Mouse (Mus musculus) bone marrow, adult 2 months (tissue): ENCODE data around the gene Palld. TPM values are rescaled to one million over a fixed set of nuclear protein-coding genes. Genes with fewer than 3 reads are reported as not detected.

Experiments used
- H3K27ac ChIP-seq: fragments of 200-500 bp; 2 replicates; pipeline ENCODE4 v1.5.1; 2012; ENCODE audit warnings: low read depth, mild to moderate bottlenecking, control low read depth, inconsistent platforms, low read length; ENCODE audit not compliant: control insufficient read depth, poor library complexity, insufficient read depth
- H3K4me1 ChIP-seq: fragments of 200-500 bp; 2 replicates; pipeline ENCODE4 v1.6.1; 2011; ENCODE audit warnings: low read length; ENCODE audit not compliant: control insufficient read depth, insufficient read depth
- H3K4me3 ChIP-seq: fragments of 200-500 bp; replicated peaks from 2 replicates; pipeline ENCODE3; 2011; ENCODE audit warnings: mild to moderate bottlenecking, low read depth, low read length, control low read depth; ENCODE audit not compliant: control insufficient read depth
- CTCF ChIP-seq: fragments of 200-500 bp; IDR thresholded peaks from 2 replicates; pipeline ENCODE4 v1.5.1; 2011; ENCODE audit warnings: low read length, control low read depth; ENCODE audit not compliant: control insufficient read depth, insufficient read depth
- POLR2A ChIP-seq: fragments of 200-500 bp; IDR thresholded peaks from 2 replicates; pipeline ENCODE4 v1.6.1; 2011; ENCODE audit warnings: low read depth, mild to moderate bottlenecking, control low read depth, low read length, borderline replicate concordance; ENCODE audit not compliant: control insufficient read depth
- WGBS: fragments of 180-500 bp; shearing (Covaris S2); methylation state at CpG from one replicate; pipeline ENCODE4 v1.1.7; 2018; 5-methylcytosine and 5-hydroxymethylcytosine counted together
- polyA plus RNA-seq: library from polyadenylated mRNA; stranded (reverse); fragments of >200 nt; gene quantifications from 2 replicates; pipeline ENCODE4 v1.2.4, GENCODE M21; 2011; ENCODE audit warnings: low replicate concordance; ENCODE audit not compliant: missing spikeins, insufficient read depth, insufficient read length

Gene Palld
- polyA plus RNA-seq, 1 experiment = 33.7 TPM

DNA sequence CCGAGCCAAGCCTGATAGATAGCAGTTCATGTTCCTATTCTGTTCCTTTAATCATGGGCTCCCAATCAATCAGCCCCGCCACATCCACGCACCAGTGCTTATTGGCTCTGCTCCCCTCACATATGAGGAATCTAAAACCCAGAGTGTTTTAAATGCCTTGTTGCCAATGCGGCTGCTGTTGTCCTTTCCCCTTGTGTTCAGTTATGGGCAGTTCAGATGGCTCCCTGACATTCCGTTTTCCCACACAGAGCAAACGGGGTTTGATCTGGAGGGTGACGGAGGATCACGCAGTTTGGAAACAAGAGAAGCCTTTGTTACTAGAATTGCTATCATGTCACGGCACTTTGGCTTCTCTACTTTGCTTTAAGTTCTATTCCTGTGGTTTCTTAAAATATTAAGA is 125.9 kb downstream of the Palld start:
- Histone ChIP-seq H3K4me3 (no peak overlapping the region), H3K27ac (no peak overlapping the region), H3K4me1 (no peaks in the 10 kb centered on the region)
- 86% methylated on average over 9 of the region's 9 CpGs for WGBS
- TF ChIP-seq CTCF = no peak
- TF ChIP-seq POLR2A = no peak

GRCm38 (mm10) chr8:61775936-61776335 is 126.6 kb downstream of the Palld start:
- Histone ChIP-seq H3K4me3 (no peak overlapping the region), H3K27ac (no peak overlapping the region), H3K4me1 (no peaks in the 10 kb centered on the region)
- 73% methylated on average over 6 of the region's 6 CpGs for WGBS
- TF ChIP-seq POLR2A = no peak
- no peak for TF ChIP-seq CTCF

DNA sequence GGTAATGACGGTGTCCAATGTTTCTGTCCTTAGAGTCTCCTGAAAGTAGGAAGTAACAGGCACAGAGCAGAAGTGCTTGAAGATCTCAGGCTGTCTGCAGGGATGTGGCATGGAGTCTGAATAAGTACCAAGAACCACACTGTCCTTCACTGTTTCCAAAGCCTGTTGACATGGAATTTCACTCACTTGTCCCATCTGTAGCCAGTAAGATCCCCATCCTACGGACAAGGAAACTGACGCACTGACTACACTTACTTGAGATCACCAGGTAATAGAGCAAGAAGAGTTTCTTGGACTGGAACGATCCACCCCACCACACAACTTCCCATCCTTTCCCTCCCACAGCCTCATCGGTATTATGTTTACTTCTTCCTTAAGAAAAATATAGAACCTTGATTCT is 128.3 kb downstream of the Palld start:
- WGBS = 88% methylated on average over 5 of the region's 5 CpGs
- Histone ChIP-seq H3K4me3 (no peak overlapping the region), H3K4me1 (no peaks in the 10 kb centered on the region), H3K27ac (no peak overlapping the region)
- TF ChIP-seq POLR2A (no peak), CTCF (no peak)

GRCm38 (mm10) chr8:61773595-61774088 is 128.8 kb downstream of the Palld start:
- Histone ChIP-seq H3K27ac (no peak overlapping the region), H3K4me1 (no peaks in the 10 kb centered on the region), H3K4me3 (no peak overlapping the region)
- TF ChIP-seq CTCF = no peak
- TF ChIP-seq POLR2A = no peak
- 78% methylated on average over 4 of the region's 4 CpGs for WGBS

DNA sequence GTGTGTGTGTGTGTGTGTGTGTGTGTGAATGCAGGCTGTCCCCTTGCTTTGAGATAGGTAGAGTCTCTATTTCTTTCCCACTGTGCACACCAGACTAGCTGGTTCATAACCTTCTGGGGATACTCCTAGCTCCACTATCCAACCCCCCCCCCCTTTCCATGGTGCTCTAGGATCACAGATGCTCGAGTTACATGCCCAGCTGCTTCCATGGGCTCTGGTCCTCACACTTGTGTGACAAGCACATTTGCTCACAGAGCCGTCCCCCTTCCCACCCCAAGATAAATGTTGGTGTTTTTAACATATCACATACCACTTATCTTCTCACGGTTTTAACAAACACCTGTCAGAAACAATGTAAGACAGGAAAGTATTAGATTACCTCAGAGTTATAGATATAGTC is 131.2 kb downstream of the Palld start:
- Histone ChIP-seq H3K4me1 (no peaks in the 10 kb centered on the region), H3K27ac (no peak overlapping the region), H3K4me3 (no peak overlapping the region)
- TF ChIP-seq POLR2A = no peak
- TF ChIP-seq CTCF = no peak
- WGBS = 76% methylated on average over 3 of the region's 3 CpGs

GRCm38 (mm10) chr8:61769340-61769879 is 133.1 kb downstream of the Palld start:
- no peak overlapping the region for H3K4me3 ChIP-seq
- 78% methylated on average over 5 of the region's 5 CpGs for WGBS
- TF ChIP-seq CTCF (no peak), POLR2A (no peak)
- H3K4me1 ChIP-seq = no peaks in the 10 kb centered on the region
- H3K27ac ChIP-seq = no peak overlapping the region

- TF ChIP-seq CTCF (no peak), POLR2A (no peak)
- Histone ChIP-seq H3K4me3 (no peak overlapping the region), H3K27ac (no peak overlapping the region), H3K4me1 (no peaks in the 10 kb centered on the region)
- 24% methylated on average over 8 of the region's 8 CpGs for WGBS
Measured at GRCm38 (mm10) chr8:61760190-61760578, 142.3 kb downstream of the Palld start.

- no peak for TF ChIP-seq POLR2A
- TF ChIP-seq CTCF = no peak
- Histone ChIP-seq H3K4me1 (no peaks in the 10 kb centered on the region), H3K4me3 (no peak overlapping the region), H3K27ac (no peak overlapping the region; the same call in 1 of the 2 replicates)
- WGBS = 8% methylated on average over 44 of the region's 44 CpGs
Measured at GRCm38 (mm10) chr8:61759327-61760189, 142.9 kb downstream of the Palld start.
